Mouse (Mus musculus) ES-E14 (cell line): Measurements from ENCODE around the gene Ctnnb1. TPM values are rescaled to one million over a fixed set of nuclear protein-coding genes. Genes with fewer than 3 reads are reported as not detected.

Source experiments
- DNase-seq: peaks from one replicate; pipeline ENCODE4 v3.0.0-alpha.2; 2013; ENCODE audit warnings: low read depth, low spot score
- H3K27ac ChIP-seq: 2 replicates; pipeline ENCODE4 v1.5.1; 2012; ENCODE audit warnings: low read depth, mild to moderate bottlenecking, low read length, moderate library complexity, mixed read lengths; ENCODE audit not compliant: poor library complexity, insufficient read depth, severe bottlenecking
- H3K36me3 ChIP-seq: 2 replicates; pipeline ENCODE4 v1.6.1; 2012; ENCODE audit warnings: mild to moderate bottlenecking, low read length, moderate library complexity, mixed read lengths; ENCODE audit not compliant: control insufficient read depth, poor library complexity, insufficient read depth, severe bottlenecking
- H3K4me1 ChIP-seq, 2 experiments: fragments of 150-350 bp in 1 of 2; sonication (generic) in 1 of 2; 2 replicates each; pipeline ENCODE4 v1.6.1; 2012; ENCODE audit warnings: low read length in 2 of 2, mild to moderate bottlenecking in 1 of 2, mixed read lengths in 1 of 2; ENCODE audit not compliant: control insufficient read depth in 2 of 2, insufficient read depth in 2 of 2, poor library complexity in 1 of 2
- H3K4me3 ChIP-seq, 2 experiments: fragments of 150-350 bp in 1 of 2; sonication (generic) in 1 of 2; 2 replicates each; pipeline ENCODE4 v1.5.1; 2012; ENCODE audit warnings: low read length in 2 of 2, low read depth in 1 of 2, mild to moderate bottlenecking in 1 of 2, mixed read lengths in 1 of 2; ENCODE audit not compliant: insufficient read depth in 1 of 2, poor library complexity in 1 of 2, severe bottlenecking in 1 of 2
- H3K9ac ChIP-seq: 2 replicates; pipeline ENCODE4 v1.6.1; 2012; ENCODE audit warnings: low read depth, mild to moderate bottlenecking, low read length, mixed read lengths; ENCODE audit not compliant: poor library complexity, insufficient read depth, severe bottlenecking
- H3K9me3 ChIP-seq: fragments of 150-350 bp; sonication (generic); 2 replicates; pipeline ENCODE4 v1.6.1; 2012; ENCODE audit warnings: low read depth, mild to moderate bottlenecking, low read length; ENCODE audit not compliant: control insufficient read depth, insufficient read depth
- CHD2 ChIP-seq: IDR thresholded peaks from 2 replicates; pipeline ENCODE4 v1.6.1; 2014; ENCODE audit warnings: mild to moderate bottlenecking, low read depth, low read length, inconsistent platforms
- HCFC1 ChIP-seq: IDR thresholded peaks from 2 replicates; pipeline ENCODE4 v1.6.1; 2012; ENCODE audit warnings: low read length, inconsistent platforms, borderline replicate concordance; ENCODE audit not compliant: insufficient read depth
- MAFK ChIP-seq: IDR thresholded peaks from 2 replicates; pipeline ENCODE4 v1.6.1; 2014; ENCODE audit warnings: mild to moderate bottlenecking, low read depth, low read length, inconsistent platforms; ENCODE audit not compliant: insufficient read depth
- ZC3H11A ChIP-seq: IDR thresholded peaks from 2 replicates; pipeline ENCODE4 v1.6.1; 2012; ENCODE audit warnings: low read depth, mild to moderate bottlenecking, inconsistent platforms, low read length, borderline replicate concordance
- ZNF384 ChIP-seq: IDR thresholded peaks from 2 replicates; pipeline ENCODE4 v1.6.1; 2012; ENCODE audit warnings: low read depth, low read length, inconsistent platforms
- in situ Hi-C, 2 experiments: fragments of 600-800 bp; cut with MboI; formaldehyde crosslinking; loops; one replicate each; pipeline ENCODE4 v1.15.1; 2025; ENCODE audit warnings: low sequenced_read_pairs in 2 of 2, inconsistent platforms in 1 of 2; ENCODE audit not compliant: unreplicated experiment in 2 of 2
- total RNA-seq: library from RNA; depleted of rRNA; stranded (reverse); fragments of 300-350 nt; gene quantifications from 2 replicates; pipeline ENCODE4 v1.2.3, GENCODE M21; 2012

Gene Ctnnb1
- total RNA-seq, 1 experiment = 572 TPM

GRCm38 (mm10) chr9:120993004-120993403, 64.0 kb downstream of the Ctnnb1 start:
- H3K4me3 ChIP-seq = no peak overlapping the region
- 0 out of 4 replicates have a peak, but pooled peaks cover 0 to 2% of the 10 kb centered on the region in 2 experiments for H3K4me1 ChIP-seq
- H3K27ac ChIP-seq = no peak overlapping the region
- DNase-seq = no peak
- in situ Hi-C loops = no loop called here
- no peaks in the 10 kb centered on the region for H3K36me3 ChIP-seq
- TF ChIP-seq ZNF384 (no peak), ZC3H11A (no peak), HCFC1 (no peak), MAFK (no peak), CHD2 (no peak)
- no peak overlapping the region for H3K9ac ChIP-seq
- no peaks in the 10 kb centered on the region for H3K9me3 ChIP-seq

- Histone ChIP-seq H3K9ac (no peak overlapping the region), H3K4me3 (no peak overlapping the region), H3K27ac (no peak overlapping the region), H3K36me3 (no peaks in the 10 kb centered on the region), H3K9me3 (no peaks in the 10 kb centered on the region), H3K4me1 (0 out of 4 replicates have a peak, but pooled peaks cover 0 to 2% of the 10 kb centered on the region in 2 experiments)
- no peak for DNase-seq
- TF ChIP-seq MAFK (no peak), CHD2 (no peak), HCFC1 (no peak), ZC3H11A (no peak), ZNF384 (no peak)
- in situ Hi-C loops = no loop called here
These were observed 65.5 kb downstream of the Ctnnb1 start for GRCm38 (mm10) chr9:120994223-120995155.

DNA sequence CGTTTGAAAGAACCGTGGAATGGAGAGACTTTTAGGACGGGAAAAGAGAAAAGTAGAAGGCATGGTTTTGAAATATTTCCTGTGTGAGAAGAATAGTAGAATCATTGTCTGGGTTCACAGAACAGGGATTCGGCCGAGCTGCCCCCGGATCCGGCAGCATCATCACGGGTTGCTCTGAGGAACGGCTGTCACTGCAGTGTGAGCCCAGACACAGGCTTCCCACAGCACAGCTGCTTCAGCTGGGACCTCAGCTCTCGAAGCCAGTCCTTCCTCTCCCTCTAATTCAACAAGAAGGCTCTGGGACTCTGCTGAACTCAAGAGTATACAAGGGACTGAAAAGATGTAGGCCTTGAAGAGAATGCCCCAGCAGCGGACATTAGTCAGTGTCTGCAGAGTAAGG, 69.7 kb downstream of the Ctnnb1 start:
- Histone ChIP-seq H3K36me3 (no peaks in the 10 kb centered on the region), H3K4me1 (no peaks in the 10 kb centered on the region), H3K9me3 (no peaks in the 10 kb centered on the region), H3K9ac (no peak overlapping the region), H3K4me3 (no peak overlapping the region), H3K27ac (no peak overlapping the region)
- in situ Hi-C loops = no loop called here
- no peak for DNase-seq
- no peak for TF ChIP-seq ZNF384
- no peak for TF ChIP-seq ZC3H11A
- TF ChIP-seq CHD2 = no peak
- no peak for TF ChIP-seq HCFC1
- TF ChIP-seq MAFK = no peak

- H3K4me1 ChIP-seq = no peaks in the 10 kb centered on the region
- no peak overlapping the region for H3K9ac ChIP-seq
- in situ Hi-C loops = no loop called here
- H3K36me3 ChIP-seq = no peaks in the 10 kb centered on the region
- no peaks in the 10 kb centered on the region for H3K9me3 ChIP-seq
- DNase-seq = no peak
- no peak overlapping the region for H3K27ac ChIP-seq
- H3K4me3 ChIP-seq = no peak overlapping the region
- TF ChIP-seq ZNF384 (no peak), HCFC1 (no peak), CHD2 (no peak), MAFK (no peak), ZC3H11A (no peak)
These were observed 71.8 kb downstream of the Ctnnb1 start for GRCm38 (mm10) chr9:121000641-121001320.
